Mouse (Mus musculus) thymus, postnatal 4 days (tissue): ENCODE data around the gene Olfr102.
A peak's percentile ranks its signal among the peaks of the same experiment; 100 is the strongest.

Experiments
- DNase-seq: peaks from one replicate; pipeline ENCODE4 v3.0.0; 2021

Olfr102 gene

GRCm38 (mm10) chr17:37316954-37317353, at the start of gene Olfr102:
Gene Olfr102, minus strand, starts transcription at chr17:37317054.
- DNase-seq = no peak

DNA sequence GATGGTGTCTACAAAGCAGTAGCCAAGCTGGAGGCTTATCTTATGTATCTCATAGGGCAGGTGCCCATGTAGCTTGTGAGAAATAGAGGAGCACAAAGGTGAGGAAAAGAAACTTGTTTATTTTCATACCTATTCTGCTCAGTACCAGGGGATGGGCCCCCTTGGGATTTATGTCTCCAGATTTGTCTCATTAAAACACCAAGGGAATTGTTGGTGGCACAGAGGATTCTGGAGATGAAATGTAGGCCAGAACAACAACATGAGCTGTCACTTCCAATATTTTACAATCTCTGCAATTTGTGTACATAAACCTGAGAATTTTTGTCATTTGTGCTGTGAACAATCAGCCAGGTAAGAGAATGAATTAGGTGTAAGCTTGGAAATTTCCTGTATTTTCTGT, 42.4 kb upstream of the Olfr102 start, which contains the start of gene Olfr104-ps:
Gene Olfr104-ps, plus strand, starts transcription at position 301 of the 400 bp plus-strand sequence.
- DNase-seq = no peak

DNA sequence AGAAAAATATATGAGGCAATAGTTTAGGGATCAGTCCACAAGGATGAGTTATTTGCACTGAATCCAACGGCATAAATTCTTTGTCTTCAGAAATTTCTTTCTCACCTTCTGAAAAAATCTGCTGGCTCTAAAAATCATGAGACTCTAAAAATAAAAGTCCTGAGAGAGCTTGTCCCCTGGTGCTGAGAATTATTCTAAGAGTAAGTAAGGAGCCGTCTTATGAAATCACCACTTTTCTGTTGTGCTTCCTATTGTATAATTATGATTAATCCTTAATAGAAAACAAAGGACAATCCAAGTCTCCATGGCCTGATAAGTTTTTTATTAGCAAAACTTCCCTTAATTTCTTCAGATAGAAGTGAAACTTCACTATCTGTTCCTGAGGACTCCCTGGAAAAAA, 22.7 kb upstream of the Olfr102 start, which contains the start of gene Olfr103:
Gene Olfr103, minus strand, starts transcription at position 101 of the 400 bp plus-strand sequence.
- DNase-seq = no peak

GRCm38 (mm10) chr17:37310146-37310699, 6.6 kb downstream of the Olfr102 start:
- no peak for DNase-seq

DNA sequence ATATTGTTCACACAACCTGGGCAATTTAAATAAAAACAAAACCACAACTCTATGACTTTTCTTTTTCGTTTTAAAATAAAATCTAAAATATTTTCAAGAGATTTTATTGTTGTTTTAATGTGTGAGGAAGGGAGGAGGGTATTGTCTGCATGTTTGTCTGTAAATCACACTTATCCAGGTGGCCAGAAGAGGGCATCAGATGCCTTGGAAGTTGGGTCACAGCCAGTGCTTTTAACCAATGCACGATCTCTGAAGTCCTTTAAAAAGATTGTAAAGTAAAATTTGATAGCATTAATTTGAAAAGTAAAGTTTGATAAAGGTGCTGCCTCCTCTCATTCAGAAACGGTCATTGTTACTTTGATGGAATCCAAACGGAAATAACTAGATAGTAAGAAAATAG, 8.4 kb downstream of the Olfr102 start:
- no peak for DNase-seq

DNA sequence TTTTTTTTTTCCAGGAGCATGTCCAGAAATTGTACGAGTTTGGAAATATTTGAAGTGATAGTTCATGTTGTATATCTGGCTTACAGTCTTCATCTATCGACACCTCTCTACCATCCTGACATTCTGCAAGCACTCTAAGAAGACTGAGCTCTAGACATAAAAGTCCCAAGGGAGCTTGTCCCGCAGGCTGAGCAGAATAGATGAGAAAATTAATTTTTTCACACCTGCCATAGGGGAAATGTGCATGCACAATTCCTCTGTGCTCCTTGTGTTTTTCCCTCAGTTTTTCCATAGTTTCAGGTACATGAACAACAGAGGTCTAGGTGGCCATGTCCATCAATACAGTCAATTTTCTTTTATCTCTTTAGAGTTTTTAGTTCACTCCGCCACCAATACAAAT, 12.6 kb downstream of the Olfr102 start, which contains the start of gene Olfr101:
Gene Olfr101, minus strand, starts transcription at position 101 of the 400 bp plus-strand sequence.
- DNase-seq = no peak

DNA sequence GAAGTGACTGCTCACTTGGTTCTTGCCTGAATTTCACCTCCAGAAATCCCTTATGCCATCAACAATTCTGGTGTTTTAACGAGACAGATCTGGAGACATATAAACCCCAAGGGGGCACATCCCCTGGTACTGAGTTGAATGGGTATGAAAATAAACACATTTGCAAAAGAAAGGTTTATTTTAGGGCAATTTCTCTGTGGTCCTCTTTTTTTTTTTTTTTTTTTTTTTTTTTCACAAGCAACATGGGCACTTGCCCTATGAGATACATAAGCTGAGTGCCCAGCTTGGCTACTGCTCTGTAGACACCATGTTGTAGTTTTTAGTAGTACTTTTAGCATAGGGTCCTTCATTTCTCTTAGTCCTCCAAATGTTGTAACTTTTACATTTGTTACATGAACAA, 33.5 kb downstream of the Olfr102 start, which contains the start of gene Olfr99:
Gene Olfr99, minus strand, starts transcription at position 101 of the 400 bp plus-strand sequence.
- DNase-seq = no peak

DNA sequence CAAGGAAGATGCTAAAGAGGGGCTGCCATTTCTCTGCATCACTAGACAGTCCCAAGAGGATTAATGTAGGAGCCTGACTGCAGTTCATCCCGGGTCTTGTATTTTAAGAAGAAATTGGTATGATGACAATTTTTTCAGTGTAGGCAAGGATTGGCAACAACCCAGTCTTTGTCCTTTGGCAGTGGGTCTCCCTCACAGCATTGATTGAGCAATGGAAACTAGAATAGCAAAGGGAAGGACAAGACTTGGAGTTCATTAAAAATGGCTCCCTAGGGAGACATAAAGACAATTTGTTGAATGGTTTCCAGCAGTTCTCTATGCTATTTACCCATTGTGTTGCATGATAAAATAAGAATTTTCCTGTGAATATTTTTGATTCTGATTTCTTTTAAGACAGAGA, 36.5 kb downstream of the Olfr102 start:
- no peak for DNase-seq

DNA sequence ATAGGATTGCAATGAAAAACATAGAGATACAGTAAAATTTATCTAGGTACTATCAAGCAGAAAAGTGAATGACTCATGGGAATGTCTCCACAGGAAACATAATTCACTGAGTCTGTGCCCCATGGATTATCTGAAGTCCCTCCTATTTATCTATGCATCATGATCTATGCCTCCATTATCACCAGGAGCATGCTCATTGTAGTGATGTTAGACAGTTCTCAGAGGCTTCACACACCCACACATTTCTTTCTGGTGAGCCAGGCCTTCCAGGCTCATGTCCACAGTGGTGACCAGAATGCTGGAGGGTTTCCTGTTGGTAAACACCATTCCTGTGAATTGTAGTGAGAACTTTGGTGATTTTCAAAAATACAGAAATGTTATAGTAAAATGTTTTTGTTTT, 40.3 kb downstream of the Olfr102 start:
- no peak for DNase-seq

- DNase-seq = no peak
These were observed 41.1 kb downstream of the Olfr102 start for GRCm38 (mm10) chr17:37275626-37276248.

DNA sequence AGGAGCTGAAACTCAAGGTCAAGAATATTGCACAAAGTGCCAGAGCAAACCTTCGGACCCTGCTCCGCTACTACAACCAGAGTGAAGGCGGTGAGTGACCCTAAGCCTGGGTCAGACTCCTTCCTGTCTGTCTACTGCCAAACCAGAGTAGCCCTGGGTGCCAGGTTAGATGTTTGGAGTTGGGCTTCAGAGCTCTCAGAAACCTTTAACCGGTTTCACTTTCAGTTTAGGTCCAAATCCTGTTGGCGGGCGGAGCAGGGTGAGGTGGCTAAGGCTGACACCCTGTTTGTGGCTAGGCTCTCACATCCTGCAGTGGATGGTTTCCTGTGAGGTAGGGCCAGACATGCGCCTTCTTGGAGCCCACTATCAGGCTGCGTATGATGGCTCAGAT, 46.2 kb downstream of the Olfr102 start:
- peak; percentile 69 for DNase-seq

GRCm38 (mm10) chr17:37270058-37270701, 46.7 kb downstream of the Olfr102 start, which contains the start of gene H2-M3:
Gene H2-M3, plus strand, starts transcription at chr17:37270220.
- peak; percentile 92 for DNase-seq

DNA sequence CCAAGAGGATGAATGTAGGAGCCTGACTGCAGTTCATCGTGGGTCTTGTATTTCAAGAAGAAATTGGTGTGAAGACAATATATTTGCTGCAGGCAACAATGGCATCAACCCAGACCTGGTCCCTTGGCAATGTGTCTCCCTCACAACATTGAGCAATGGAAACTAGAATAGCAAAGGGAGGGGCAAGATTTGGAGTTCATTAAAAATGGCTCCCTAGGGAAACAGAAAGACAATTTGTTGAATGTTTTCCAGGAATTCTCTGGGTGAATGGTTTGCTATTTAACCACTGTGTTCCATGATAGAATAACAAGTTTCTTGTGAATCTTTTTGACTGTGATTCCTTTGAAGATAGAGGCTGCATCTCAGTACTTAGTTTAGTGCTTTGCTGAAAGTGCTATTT, 53.2 kb downstream of the Olfr102 start, which contains the start of gene Olfr98:
Gene Olfr98, minus strand, starts transcription at position 124 of the 400 bp plus-strand sequence.
- no peak for DNase-seq
